Mouse (Mus musculus) liver, embryonic 14.5 days (tissue): Measurements from ENCODE around the gene Tbc1d17. TPM values are rescaled to one million over a fixed set of nuclear protein-coding genes. Genes with fewer than 3 reads are reported as not detected.
A peak's percentile ranks its signal among the peaks of the same experiment; 100 is the strongest.

ENCODE experiments used
- ATAC-seq: fragments of 200-750 bp; cut with Nextera tagmentation; 2 replicates; pipeline ENCODE4 v1.8.0; 2017; ENCODE audit warnings: moderate number of reproducible peaks, mild to moderate bottlenecking, moderate library complexity; ENCODE audit not compliant: insufficient read depth
- DNase-seq, 3 experiments: peaks; one replicate each; pipeline ENCODE4 v3.0.0-alpha.2; 2012 to 2013; ENCODE audit warnings: low read depth in 3 of 3, low spot score in 3 of 3
- H3K27ac ChIP-seq: fragments of 300-500 bp; sonication (generic); 2 replicates; pipeline ENCODE4 v1.5.1; 2014; ENCODE audit warnings: moderate library complexity, mild to moderate bottlenecking, control low read depth, inconsistent platforms
- H3K27me3 ChIP-seq: fragments of 300-500 bp; sonication (generic); 2 replicates; pipeline ENCODE4 v1.6.1; 2014; ENCODE audit warnings: mild to moderate bottlenecking, low read length, moderate library complexity; ENCODE audit not compliant: control insufficient read depth, insufficient read depth
- H3K36me3 ChIP-seq: fragments of 300-500 bp; sonication (generic); replicated peaks from 2 replicates; pipeline ENCODE4 v1.6.1; 2014; ENCODE audit warnings: low read depth; ENCODE audit not compliant: control insufficient read depth, insufficient read depth
- H3K4me1 ChIP-seq, 2 experiments: fragments of 200-500 bp in 1 of 2; fragments of 300-500 bp in 1 of 2; sonication (generic) in 1 of 2; replicated peaks; 2 replicates each; pipeline ENCODE4 v1.6.1; 2012 to 2014; ENCODE audit warnings: antibody characterized with exemption in 1 of 2, inconsistent platforms in 1 of 2, low read length in 1 of 2; ENCODE audit not compliant: control insufficient read depth in 2 of 2, insufficient read depth in 2 of 2
- H3K4me2 ChIP-seq: fragments of 300-500 bp; sonication (generic); 2 replicates; pipeline ENCODE4 v1.6.1; 2014; ENCODE audit warnings: low read depth, mild to moderate bottlenecking, control low read depth, moderate library complexity
- H3K4me3 ChIP-seq, 2 experiments: fragments of 200-500 bp in 1 of 2; fragments of 300-500 bp in 1 of 2; sonication (generic) in 1 of 2; 2 replicates each; pipeline ENCODE4 v1.5.1; 2012 to 2014; ENCODE audit warnings: low read depth in 2 of 2, low read length in 2 of 2, mild to moderate bottlenecking in 2 of 2, control low read depth in 1 of 2, inconsistent platforms in 1 of 2, moderate library complexity in 1 of 2; ENCODE audit not compliant: insufficient read depth in 1 of 2
- H3K9ac ChIP-seq: fragments of 300-500 bp; sonication (generic); replicated peaks from 2 replicates; pipeline ENCODE4 v1.6.1; 2014; ENCODE audit warnings: mild to moderate bottlenecking, control low read depth, moderate library complexity
- H3K9me3 ChIP-seq: fragments of 300-500 bp; sonication (generic); 2 replicates; pipeline ENCODE4 v1.6.1; 2016; ENCODE audit warnings: low read length, mixed read lengths; ENCODE audit not compliant: control insufficient read depth
- CTCF ChIP-seq: IDR thresholded peaks from 2 replicates; pipeline ENCODE4 v1.5.1; 2016; ENCODE audit warnings: antibody characterized with exemption, low read depth, control low read depth
- EP300 ChIP-seq: IDR thresholded peaks from 2 replicates; pipeline ENCODE4 v1.6.1; 2016; ENCODE audit warnings: antibody characterized with exemption, low read depth
- WGBS: fragments of 180-500 bp; shearing (Covaris S2); extraction: QIAGEN DNeasy Blood & Tissue Kit; methylation state at CpG from one replicate; pipeline ENCODE4 v1.1.7; 2014; ENCODE audit not compliant: insufficient replicate concordance; 5-methylcytosine and 5-hydroxymethylcytosine counted together
- polyA plus RNA-seq, 2 experiments: library from polyadenylated mRNA; depleted of rRNA in 1 of 2; stranded (reverse) in 1 of 2; unstranded in 1 of 2; fragments of >200 nt; fragmentation: Nextera tagmentation in 1 of 2; extraction: Ambion mirVana in 1 of 2; gene quantifications; 2 replicates each; pipeline versions ENCODE4 v1.2.1 to v1.2.3; 2012 to 2014

Gene Tbc1d17
- polyA plus RNA-seq, 2 experiments = 16.2 to 18.3 TPM

- 77% methylated on average over 4 of the region's 4 CpGs for WGBS
- no peak overlapping the region for H3K9ac ChIP-seq
- no peaks in the 10 kb centered on the region for H3K9me3 ChIP-seq
- H3K4me2 ChIP-seq = peak overlapping the region; percentile 88
- ATAC-seq (no peak), DNase-seq (no peak)
- H3K4me3 ChIP-seq = peak overlapping the region; percentile 78 to 89; a peak in 3 of 4 replicates
- H3K27me3 ChIP-seq = no peaks in the 10 kb centered on the region
- H3K36me3 ChIP-seq = no peaks in the 10 kb centered on the region; the same call in 1 of the 2 replicates
- no peak overlapping the region for H3K27ac ChIP-seq
- TF ChIP-seq CTCF (no peak), EP300 (no peak)
- H3K4me1 ChIP-seq = peaks cover 17 to 23% of the 10 kb centered on the region in 2 experiments
Measured at GRCm38 (mm10) chr7:44890737-44891136, 41.9 kb upstream of the Tbc1d17 start.

GRCm38 (mm10) chr7:44890180-44890579 is 41.3 kb upstream of the Tbc1d17 start:
- DNase-seq (no peak), ATAC-seq (no peak)
- WGBS = 79% methylated on average over 6 of the region's 7 CpGs
- H3K27me3 ChIP-seq = no peaks in the 10 kb centered on the region
- peaks cover 11 to 17% of the 10 kb centered on the region in 2 experiments for H3K4me1 ChIP-seq
- H3K9ac ChIP-seq = no peak overlapping the region
- H3K4me3 ChIP-seq = no peak overlapping the region
- H3K36me3 ChIP-seq = no peaks in the 10 kb centered on the region; the same call in 1 of the 2 replicates
- H3K9me3 ChIP-seq = no peaks in the 10 kb centered on the region
- peak overlapping the region; percentile 88 for H3K4me2 ChIP-seq
- no peak for TF ChIP-seq EP300
- TF ChIP-seq CTCF = no peak
- no peak overlapping the region for H3K27ac ChIP-seq

GRCm38 (mm10) chr7:44888256-44889105 is 39.6 kb upstream of the Tbc1d17 start:
- H3K4me2 ChIP-seq = no peak overlapping the region
- H3K9ac ChIP-seq = no peak overlapping the region
- no peak overlapping the region for H3K27ac ChIP-seq
- no peak for TF ChIP-seq CTCF
- TF ChIP-seq EP300 = no peak
- peaks cover 5% of the 10 kb centered on the region for H3K36me3 ChIP-seq
- peaks cover 10 to 16% of the 10 kb centered on the region in 2 experiments for H3K4me1 ChIP-seq
- DNase-seq (no peak), ATAC-seq (no peak)
- WGBS = 71% methylated on average over 13 of the region's 13 CpGs
- no peak overlapping the region for H3K4me3 ChIP-seq
- no peaks in the 10 kb centered on the region for H3K27me3 ChIP-seq
- H3K9me3 ChIP-seq = no peaks in the 10 kb centered on the region

GRCm38 (mm10) chr7:44886964-44887363 is 38.1 kb upstream of the Tbc1d17 start:
- H3K4me2 ChIP-seq = no peak overlapping the region
- no peak for TF ChIP-seq EP300
- TF ChIP-seq CTCF = no peak
- H3K9ac ChIP-seq = no peak overlapping the region
- no peaks in the 10 kb centered on the region for H3K9me3 ChIP-seq
- no peak overlapping the region for H3K27ac ChIP-seq
- DNase-seq = no peak
- peaks cover 13% of the 10 kb centered on the region for H3K36me3 ChIP-seq
- no peaks in the 10 kb centered on the region for H3K27me3 ChIP-seq
- H3K4me1 ChIP-seq = peaks cover 7 to 14% of the 10 kb centered on the region in 2 experiments; a peak in 2 of 4 replicates
- H3K4me3 ChIP-seq = no peak overlapping the region
- 76% methylated on average over 7 of the region's 7 CpGs for WGBS
- ATAC-seq = no peak

GRCm38 (mm10) chr7:44884637-44885036 is 35.8 kb upstream of the Tbc1d17 start:
- Histone ChIP-seq H3K9me3 (no peaks in the 10 kb centered on the region), H3K36me3 (peaks cover 13% of the 10 kb centered on the region), H3K27ac (no peak overlapping the region), H3K4me2 (no peak overlapping the region), H3K27me3 (no peaks in the 10 kb centered on the region), H3K4me1 (peaks cover 0 to 4% of the 10 kb centered on the region in 2 experiments; a peak in 1 of 4 replicates), H3K4me3 (no peak overlapping the region), H3K9ac (no peak overlapping the region)
- ATAC-seq (no peak), DNase-seq (no peak)
- 78% methylated on average over 5 of the region's 5 CpGs for WGBS
- no peak for TF ChIP-seq CTCF
- TF ChIP-seq EP300 = no peak
